ENCODE assay signal across 8 mouse cellular contexts in the genomic region with DNA sequence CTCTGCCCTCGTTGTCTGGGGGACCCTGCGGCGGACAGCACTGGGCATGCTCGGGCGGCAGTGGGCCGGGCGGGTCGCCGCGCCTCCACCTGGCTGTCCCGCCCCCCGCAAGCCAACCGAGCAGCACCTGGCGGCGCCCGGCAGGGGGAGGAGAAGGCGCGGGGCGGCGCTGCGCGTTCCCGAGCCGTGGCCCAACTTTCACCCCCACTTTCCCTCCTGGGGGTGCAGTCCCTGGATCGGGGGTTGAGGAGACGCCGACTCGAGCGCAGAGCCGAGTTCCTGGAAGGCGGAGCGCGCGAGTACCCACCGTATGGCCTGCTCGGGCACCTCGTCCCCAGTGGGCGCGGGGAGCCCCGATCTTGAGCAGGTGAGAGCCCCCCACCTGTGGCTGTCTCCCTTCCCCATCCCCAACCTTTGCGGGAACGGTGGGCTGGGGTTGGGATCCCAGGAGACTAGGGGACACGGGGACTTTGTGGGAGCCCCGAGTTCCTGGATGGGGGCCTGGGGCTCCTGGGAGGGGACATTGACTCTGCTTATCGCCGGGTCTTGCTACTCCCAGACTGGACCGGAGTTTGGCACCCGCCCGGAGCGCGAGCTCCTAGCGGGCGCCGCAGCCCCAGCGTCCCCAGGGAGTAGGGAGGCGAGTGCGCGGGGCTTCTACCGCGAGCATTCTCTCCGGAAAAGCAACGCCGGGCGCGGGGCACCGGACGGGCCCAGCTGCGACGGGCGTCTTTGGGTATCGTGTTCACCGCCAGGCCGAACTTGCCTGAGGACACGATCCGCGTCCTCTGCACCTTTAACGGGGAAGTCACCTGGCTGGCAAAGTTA. TPM values are rescaled to one million over a fixed set of nuclear protein-coding genes. Genes with fewer than 3 reads are reported as not detected.
A peak's percentile ranks its signal among the peaks of the same experiment; 100 is the strongest.
DNase-seq lines count a peak whose midpoint lies in the region; ATAC-seq and TF ChIP-seq lines count a peak whose summit lies in the region.

Gene Ank3 (plus strand): TSS at position 11 of the 828 bp plus-strand sequence.

- H3K9ac ChIP-seq in intestine, embryonic 16.5 days (ENCODE audit: low read depth, low read length): peak within 1 kb of the TSS; percentile 79
- peak within 1 kb of the TSS; percentile 57 for H3K9ac ChIP-seq in limb, embryonic 14.5 days (ENCODE audit: low read depth, low read length, severe bottlenecking)

- no peaks in the 10 kb centered on the region for H3K9me3 ChIP-seq in intestine, embryonic 16.5 days (ENCODE audit: control insufficient read depth, low read length)
- no peaks in the 10 kb centered on the region for H3K9me3 ChIP-seq in limb, embryonic 14.5 days (ENCODE audit: control insufficient read depth, low read length)

- DNase-seq in cerebellum, postnatal 14 days: peak; percentile 17 to 21
- DNase-seq in cerebellum, adult 9-11 months: no peak
- peak; percentile 9 for DNase-seq in gastrocnemius, postnatal 25 days
- peak; percentile 25 for DNase-seq in limb, embryonic 14.5 days (ENCODE audit: low spot score)
- DNase-seq in yolk sac, embryonic 10.5 days (ENCODE audit: low spot score): peak; percentile 50

- no peak for TF ChIP-seq CTCF in bone marrow macrophage, adult 2 months (IDR thresholded peaks at IDR 0.05; ENCODE audit: low read depth, low read length)

- H3ac ChIP-seq in myocyte (ENCODE audit: control insufficient read depth, insufficient read length): no peak within 1 kb of the TSS

- H3K79me2 ChIP-seq in myocyte (ENCODE audit: control insufficient read depth, insufficient read depth): no peaks in the 10 kb centered on the region

- under 1% methylated on average over 73 of the region's 77 CpGs for WGBS in intestine, embryonic 16.5 days
- 1% methylated on average over 57 of the region's 77 CpGs for WGBS in limb, embryonic 14.5 days

- no peaks in the 10 kb centered on the region for H3K36me3 ChIP-seq in intestine, embryonic 16.5 days (ENCODE audit: control insufficient read depth, insufficient read depth, low read length)
- H3K36me3 ChIP-seq in limb, embryonic 14.5 days (ENCODE audit: control insufficient read depth, insufficient read depth, low read length): no peaks in the 10 kb centered on the region
- H3K36me3 ChIP-seq in myocyte (ENCODE audit: control insufficient read depth, insufficient read depth): no peaks in the 10 kb centered on the region

- no peak within 1 kb of the TSS for H3K27ac ChIP-seq in bone marrow macrophage, adult 2 months (ENCODE audit: insufficient read depth, low read depth, low read length)
- H3K27ac ChIP-seq in intestine, embryonic 16.5 days (ENCODE audit: low read length): no peak within 1 kb of the TSS
- H3K27ac ChIP-seq in limb, embryonic 14.5 days (replicated peaks; ENCODE audit: low read depth, low read length): no peak within 1 kb of the TSS

- H3K4me3 ChIP-seq in bone marrow macrophage, adult 2 months (ENCODE audit: insufficient read depth, low read length): peak within 1 kb of the TSS; percentile 44
- H3K4me3 ChIP-seq in intestine, embryonic 16.5 days (ENCODE audit: low read length): peak within 1 kb of the TSS; percentile 84
- H3K4me3 ChIP-seq in limb, embryonic 14.5 days (replicated peaks; ENCODE audit: low read length): peak within 1 kb of the TSS; percentile 47
- no peak within 1 kb of the TSS for H3K4me3 ChIP-seq in myocyte

- peak within 1 kb of the TSS; percentile 100 for H3K4me2 ChIP-seq in intestine, embryonic 16.5 days (ENCODE audit: low read depth, low read length)
- H3K4me2 ChIP-seq in limb, embryonic 14.5 days (replicated peaks; ENCODE audit: low read depth, low read length, severe bottlenecking): peak within 1 kb of the TSS; percentile 100
- peak within 1 kb of the TSS; percentile 77 for H3K4me2 ChIP-seq in myocyte (ENCODE audit: low read depth)

- peak; percentile 90 for ATAC-seq in intestine, embryonic 16.5 days
- peak; percentile 55 for ATAC-seq in limb, embryonic 14.5 days (ENCODE audit: low FRiP score, low read depth)

- TF ChIP-seq POLR2A in bone marrow macrophage, adult 2 months (IDR thresholded peaks at IDR 0.05; ENCODE audit: borderline replicate concordance, low read depth, low read length): no peak
- TF ChIP-seq POLR2A in limb, embryonic 14.5 days (IDR thresholded peaks at IDR 0.05; ENCODE audit: borderline replicate concordance, extremely low read depth, insufficient read depth, insufficient read length): no peak
- TF ChIP-seq POLR2A in myocyte (IDR thresholded peaks at IDR 0.05; ENCODE audit: insufficient read length, low read depth): no peak

- H3K27me3 ChIP-seq in intestine, embryonic 16.5 days (replicated peaks; ENCODE audit: control insufficient read depth, insufficient read depth, low read length): peaks cover 14% of the 10 kb centered on the region; the same call in 1 of the 2 replicates
- H3K27me3 ChIP-seq in limb, embryonic 14.5 days (ENCODE audit: control insufficient read depth, insufficient read depth, low read length): peaks cover 45% of the 10 kb centered on the region
- H3K27me3 ChIP-seq in myocyte (ENCODE audit: control insufficient read depth, insufficient read depth, insufficient read length): peaks cover 21% of the 10 kb centered on the region

- H3K4me1 ChIP-seq in bone marrow macrophage, adult 2 months (ENCODE audit: control insufficient read depth, insufficient read depth, low read length): no peaks in the 10 kb centered on the region
- peaks cover 15% of the 10 kb centered on the region for H3K4me1 ChIP-seq in intestine, embryonic 16.5 days (ENCODE audit: control insufficient read depth, insufficient read depth, low read length)
- peaks cover 3% of the 10 kb centered on the region; the same call in 1 of the 2 replicates for H3K4me1 ChIP-seq in limb, embryonic 14.5 days (ENCODE audit: control insufficient read depth, insufficient read depth, low read length)

TF ChIP-seq in myocyte, 11 proteins besides CTCF, POLR2A, EP300 and RAD21:
- peak in 1 of 3 experiments; percentile 28 for TF ChIP-seq MYOD1 (IDR thresholded peaks at IDR 0.05; ENCODE audit: control insufficient read depth in 1 of 3, insufficient read length in 2 of 3, low read depth in 2 of 3)
- no peak for TF ChIP-seq MAX (IDR thresholded peaks at IDR 0.05; ENCODE audit: low read depth)

RNA-seq across cellular contexts. Expression of gene Ank3, which starts in this region (rescaled TPM):
- polyA plus RNA-seq in bone marrow macrophage, adult 2 months (2012; ENCODE audit: insufficient read depth, insufficient read length, missing spikeins): 0.91 and 1.5 TPM in 2 replicates
- total RNA-seq in gastrocnemius, postnatal 25 days (2021): 10 to 100 TPM; 86.6 to 98.7 TPM
- 21.7 and 26.8 TPM in 2 replicates for polyA plus RNA-seq in intestine, embryonic 16.5 days (2015; fragmentation: Nextera tagmentation; extraction: Ambion mirVana)
- polyA plus RNA-seq in limb, embryonic 14.5 days (2012; rRNA removed): 12.8 and 14.8 TPM in 2 replicates
- polyA plus RNA-seq in limb, embryonic 14.5 days (2014; fragmentation: Nextera tagmentation; extraction: Ambion mirVana): 25.2 and 29.5 TPM in 2 replicates
- polyA plus RNA-seq in myocyte (2012; fragmentation: generic; extraction: Trizol): 5.5 TPM
